Mouse (Mus musculus): ENCODE results near the gene Cep57l1.

DNA sequence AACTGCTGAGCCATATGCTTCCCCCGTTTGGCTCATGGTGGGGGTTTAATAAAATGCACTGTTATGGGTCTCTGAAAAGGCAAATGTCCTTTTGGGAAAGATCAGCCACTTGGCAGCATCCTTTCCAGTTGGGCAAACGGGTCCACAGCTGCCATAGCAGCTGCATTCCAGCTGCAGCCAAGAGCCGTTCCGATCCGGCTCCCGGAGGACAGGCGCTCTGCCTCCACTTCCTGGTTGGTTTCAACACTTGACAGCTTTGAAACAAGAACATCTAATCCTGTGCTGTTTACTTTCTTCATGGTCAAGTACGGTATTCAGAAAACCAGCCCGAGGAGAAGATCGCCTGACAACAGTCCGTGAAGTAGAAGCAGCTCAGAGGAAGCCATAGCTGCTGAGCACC, 112.6 kb downstream of the Cep57l1 start:
- TF ChIP-seq CTCF (IDR thresholded peaks at IDR 0.05; ENCODE audit: borderline replicate concordance, extremely low read depth, insufficient read depth, insufficient read length), result no peak
- TF ChIP-seq POLR2A (IDR thresholded peaks at IDR 0.05; ENCODE audit: borderline replicate concordance, extremely low read depth, insufficient read depth, insufficient read length, poor library complexity, severe bottlenecking), result no peak
